Mouse (Mus musculus) telencephalon, adult 2 months (tissue): ENCODE results near the gene Psenen.

Experiments used
- DNase-seq: peaks from one replicate; pipeline ENCODE4 v3.0.0-alpha.2; 2011; ENCODE audit warnings: low read depth, low spot score

Gene Psenen

DNA sequence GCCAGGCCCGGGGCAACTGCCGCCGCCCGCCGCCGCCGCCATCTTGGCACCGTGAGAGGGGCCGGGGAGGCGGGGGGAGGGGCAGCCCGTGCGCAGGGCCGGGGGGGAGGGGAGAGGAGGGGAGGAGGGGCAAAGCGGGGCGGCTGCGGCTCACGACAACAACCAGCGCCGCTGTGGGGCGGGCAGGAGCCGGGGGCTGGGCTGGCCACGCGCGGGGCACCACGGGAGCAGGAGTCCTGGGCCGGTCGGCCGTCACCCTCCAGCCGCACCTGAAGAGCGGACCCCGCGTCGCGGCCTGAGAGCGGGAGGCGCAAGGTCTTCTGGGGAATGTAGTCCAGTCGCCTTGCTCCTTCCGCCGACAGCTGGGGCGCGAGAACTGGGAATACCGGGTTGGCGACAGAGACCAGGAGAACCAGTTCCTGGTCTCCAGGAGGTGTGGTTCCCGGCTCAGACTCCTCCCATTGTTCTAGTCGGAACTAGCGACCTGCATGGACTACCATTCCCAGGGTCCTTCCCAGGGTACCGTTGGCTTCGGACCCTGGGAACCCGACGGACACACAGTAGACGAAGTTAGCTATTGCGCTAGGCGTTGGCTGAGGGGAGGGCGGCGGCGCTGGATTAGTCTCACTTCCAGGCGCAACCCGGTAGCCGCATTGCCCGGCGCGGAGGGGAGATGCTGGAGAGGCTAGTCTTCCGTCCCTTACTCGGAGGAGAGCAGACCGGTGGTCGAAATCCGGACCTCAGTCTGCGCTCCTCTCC is 25.4 kb upstream of the Psenen start, which contains the start of gene Kmt2b:
Gene Kmt2b (minus strand): TSS at position 51 of the 759 bp plus-strand sequence.
- peak; percentile 97 for DNase-seq

- DNase-seq, result no peak
Observed at GRCm38 (mm10) chr7:30587842-30588667, 24.6 kb upstream of the Psenen start.

DNA sequence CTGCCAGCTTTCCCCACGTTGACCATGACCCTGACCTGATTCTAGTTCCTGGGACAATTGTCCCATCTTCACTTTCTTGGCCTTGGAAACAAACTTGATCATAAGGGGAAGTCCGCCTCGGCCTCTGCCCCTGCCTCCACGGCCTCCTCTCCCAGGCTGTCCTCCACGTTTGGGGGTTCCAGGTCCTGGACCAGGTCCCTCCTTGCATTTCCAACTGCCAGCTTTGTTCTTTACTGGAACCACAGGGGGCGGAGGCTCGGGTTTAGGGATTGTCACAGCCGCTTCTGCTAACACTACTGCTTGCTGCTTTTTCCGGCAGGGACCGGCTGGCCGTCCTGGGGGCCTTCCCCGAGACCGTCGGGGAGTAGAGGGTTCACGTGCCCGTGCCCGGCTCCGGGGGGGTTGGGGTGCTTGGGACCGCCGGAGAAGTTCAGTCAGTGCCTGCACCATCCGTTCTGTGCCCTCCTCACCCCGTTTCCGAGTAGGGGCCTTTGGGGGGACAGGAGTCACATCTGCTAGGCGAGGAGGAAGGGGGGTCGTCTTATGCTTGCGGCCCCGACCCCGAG is 23.1 kb upstream of the Psenen start:
- DNase-seq, result no peak

- no peak for DNase-seq
Observed at GRCm38 (mm10) chr7:30585170-30585569, 21.7 kb upstream of the Psenen start.

DNA sequence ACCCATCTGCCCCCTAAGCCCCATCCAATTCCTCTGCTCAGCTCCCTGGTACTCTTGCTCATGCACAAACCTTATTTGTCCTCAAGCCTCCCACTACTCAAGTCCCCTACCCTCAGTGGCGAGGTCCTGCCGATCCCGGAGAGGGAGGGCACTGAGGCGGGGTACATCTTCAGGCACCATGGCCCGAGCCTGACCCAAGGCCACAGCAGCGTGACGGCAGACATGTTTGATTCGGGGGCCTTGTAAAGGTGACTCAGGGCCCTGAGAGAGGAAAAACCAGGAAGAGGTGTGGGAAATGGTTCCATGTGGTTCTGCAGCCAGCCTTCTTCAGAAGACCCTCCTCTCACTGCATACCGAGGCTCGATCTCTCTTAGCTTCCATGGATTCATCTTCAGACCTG is 20.9 kb upstream of the Psenen start:
- DNase-seq, result no peak

DNA sequence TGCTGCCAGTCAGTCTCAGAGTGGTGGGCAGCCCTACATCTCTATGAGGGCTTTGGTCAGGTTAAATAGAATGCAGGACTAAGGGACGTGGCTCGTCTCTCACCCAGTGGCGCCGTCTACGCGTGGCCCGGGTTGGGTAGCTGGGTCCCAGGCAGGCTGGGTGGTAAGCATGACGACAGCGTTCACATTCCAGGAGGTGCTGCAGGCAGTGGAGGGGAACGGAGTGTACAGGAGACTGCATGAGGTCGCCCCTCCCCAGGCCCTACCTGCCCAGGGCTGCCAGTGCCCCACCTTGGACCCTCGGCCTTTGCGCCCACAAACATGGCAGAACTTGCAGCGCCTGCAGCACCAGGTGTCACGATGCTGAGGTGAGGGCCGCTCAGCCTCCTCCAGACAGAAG is 18.1 kb upstream of the Psenen start:
- DNase-seq, result no peak

DNA sequence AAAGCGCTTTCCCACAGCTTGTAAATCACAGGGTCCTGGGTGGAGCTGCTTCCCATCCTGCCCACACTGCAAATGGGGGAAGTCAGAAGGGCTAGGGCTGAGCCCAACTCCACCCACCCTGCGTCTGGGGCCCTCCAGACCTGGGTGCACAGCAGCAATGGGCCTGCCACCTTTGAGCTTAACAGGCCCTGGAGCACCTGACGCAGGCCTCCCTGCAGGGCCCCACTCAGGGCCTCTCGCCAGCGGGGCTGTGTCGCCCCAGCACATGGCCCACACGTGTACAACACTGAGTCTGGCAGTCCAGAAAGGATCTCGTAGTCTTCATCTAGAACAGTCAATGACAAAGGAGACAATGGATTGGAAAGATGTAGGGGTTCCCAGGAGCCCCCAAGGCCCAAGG is 16.5 kb upstream of the Psenen start:
- no peak for DNase-seq

DNA sequence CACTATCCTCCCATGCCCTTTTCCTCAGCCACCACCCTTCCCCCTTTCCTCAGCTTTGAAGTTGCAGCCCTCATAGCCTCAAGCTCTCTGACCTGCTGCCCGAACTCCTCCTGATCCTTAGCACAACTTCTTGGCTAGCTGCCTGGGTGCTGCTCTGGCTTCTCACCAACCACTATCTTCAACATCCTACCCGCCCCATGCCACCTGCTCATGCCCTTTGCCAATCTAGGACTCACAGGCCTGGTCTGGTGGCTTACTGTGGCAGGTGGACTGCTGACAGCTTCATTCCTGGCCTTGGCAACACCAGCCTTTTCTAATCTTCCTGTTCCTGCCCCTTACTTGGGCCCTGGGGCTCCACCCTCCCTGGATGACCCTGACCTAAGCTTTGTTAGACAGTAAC is 9.5 kb upstream of the Psenen start:
- no peak for DNase-seq

GRCm38 (mm10) chr7:30572389-30572788 is 9.0 kb upstream of the Psenen start:
- DNase-seq, result no peak

- DNase-seq, result no peak
Observed at GRCm38 (mm10) chr7:30567555-30567954, 4.1 kb upstream of the Psenen start.

DNA sequence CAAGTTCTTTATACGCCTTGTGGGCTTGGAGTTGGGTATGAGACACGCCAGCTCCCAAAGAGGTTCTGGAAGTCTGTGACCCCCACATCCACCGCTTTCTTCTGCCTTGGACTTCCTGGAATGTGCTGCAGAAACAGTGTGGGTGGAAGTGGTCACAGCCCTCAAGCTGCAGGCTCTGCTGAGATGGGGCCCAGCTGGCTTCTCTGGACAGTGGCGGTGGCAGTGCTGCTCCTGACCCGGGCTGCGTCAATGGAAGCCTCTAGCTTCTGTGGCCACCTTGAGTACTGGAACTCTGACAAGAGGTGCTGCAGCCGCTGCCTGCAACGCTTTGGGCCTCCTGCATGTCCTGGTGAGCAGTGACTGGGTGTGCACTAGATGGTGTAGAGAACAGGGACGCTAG is 2.6 kb upstream of the Psenen start:
- no peak for DNase-seq

DNA sequence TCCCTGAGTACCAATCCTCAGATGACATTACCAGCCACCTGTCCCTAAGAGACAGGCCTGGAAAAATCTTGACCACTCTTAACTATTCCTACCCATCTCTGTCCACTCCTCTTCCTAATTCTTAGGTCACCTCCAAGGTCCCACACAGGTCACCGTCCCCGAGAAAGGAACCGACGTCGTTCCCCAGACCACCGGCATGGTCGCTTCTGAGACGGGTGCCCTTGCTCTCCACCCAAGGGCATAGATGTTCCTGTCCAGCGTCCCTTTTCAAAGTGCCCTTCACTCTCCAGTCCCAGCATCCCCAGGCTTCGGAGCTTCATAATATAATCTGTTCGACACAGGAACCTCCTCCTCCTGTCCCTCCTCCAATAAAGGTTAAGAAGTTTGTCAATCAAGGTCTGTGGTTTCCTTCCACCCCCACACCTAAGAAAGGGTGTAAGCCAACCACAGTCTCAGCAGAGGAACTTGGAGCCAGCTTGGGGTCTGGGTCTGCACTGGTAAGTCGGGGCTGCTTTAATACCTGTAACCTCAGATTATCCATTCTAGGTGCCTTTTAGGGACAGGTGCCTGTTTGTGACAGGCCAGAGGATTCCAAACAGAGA is 1.6 kb upstream of the Psenen start, which contains the start of gene Igflr1:
Gene Igflr1 (plus strand): TSS at position 458 of the 602 bp plus-strand sequence.
- no peak for DNase-seq

GRCm38 (mm10) chr7:30563906-30564280 is 466 bp upstream of the Psenen start:
- no peak for DNase-seq

DNA sequence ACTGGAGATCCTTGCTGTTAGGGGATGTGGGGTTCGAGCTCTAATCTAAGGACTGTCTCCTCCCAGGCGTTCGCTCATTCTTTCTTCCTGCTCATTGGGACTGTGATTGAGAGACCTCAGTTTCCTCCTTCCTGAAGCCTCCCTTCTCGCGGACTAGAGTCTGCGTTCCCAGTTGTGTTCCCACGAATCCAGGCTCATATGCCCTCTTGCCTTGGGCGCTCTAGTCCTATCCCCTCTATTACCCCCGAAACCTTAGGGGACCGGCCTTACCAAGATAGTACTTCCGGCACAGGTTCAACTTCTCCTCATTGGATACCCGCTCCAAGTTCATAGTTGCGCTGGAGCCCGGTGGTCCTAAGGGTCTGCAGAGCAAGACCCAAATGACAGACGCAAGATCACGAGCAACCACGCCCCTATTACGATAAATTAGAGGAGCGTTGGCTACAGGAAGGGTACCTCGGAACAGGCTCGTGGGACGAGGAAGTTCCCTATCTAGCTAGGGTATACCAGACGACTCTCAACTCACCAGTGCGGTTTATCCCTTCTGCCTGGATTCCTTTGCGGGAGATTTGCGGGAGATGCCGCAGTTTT is 806 bp downstream of the Psenen start:
- DNase-seq, result no peak

- DNase-seq, result no peak
Observed at GRCm38 (mm10) chr7:30560296-30560695, 3.1 kb downstream of the Psenen start.

- peak; percentile 100 for DNase-seq
Observed at GRCm38 (mm10) chr7:30559443-30559954, 3.9 kb downstream of the Psenen start, which contains the start of gene Lin37. Gene Lin37, minus strand, starts transcription at chr7:30559838.

DNA sequence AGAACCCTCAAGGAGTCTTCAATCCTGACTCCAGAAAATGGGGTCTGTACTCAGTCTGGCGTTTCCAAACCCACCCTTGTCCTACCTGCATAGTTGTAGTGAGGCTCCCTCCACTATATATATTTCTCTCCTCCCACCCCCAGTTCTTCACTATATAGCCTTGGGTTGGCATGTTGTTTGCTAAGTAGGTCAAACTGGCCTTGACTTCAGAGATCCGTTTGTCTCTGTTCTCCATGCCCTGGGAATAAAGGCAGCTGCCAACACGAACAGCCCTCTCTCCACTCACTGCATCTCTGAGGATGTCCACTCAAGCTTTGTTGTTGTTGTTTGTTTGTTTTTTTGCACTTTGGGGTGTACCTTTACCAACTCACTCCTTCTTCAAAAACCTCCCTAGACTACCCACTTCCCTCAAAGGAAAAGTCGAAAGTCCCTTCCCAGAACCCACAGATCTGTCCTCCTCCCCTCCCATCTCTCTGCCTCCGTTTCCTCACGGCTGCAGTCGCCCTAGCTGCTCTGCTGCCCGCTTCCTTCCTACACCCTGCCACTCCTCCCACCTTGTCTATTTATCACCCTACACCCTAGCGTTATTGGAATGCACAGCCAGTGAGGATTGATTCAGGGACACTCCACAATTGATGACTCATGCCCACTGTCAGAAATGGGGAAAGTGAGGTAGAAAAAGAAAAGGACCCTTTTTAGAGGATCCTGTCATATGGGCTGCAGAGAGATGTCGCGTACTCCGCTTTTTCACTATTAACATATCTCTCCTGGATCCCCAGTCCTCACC is 4.6 kb downstream of the Psenen start:
- no peak for DNase-seq

DNA sequence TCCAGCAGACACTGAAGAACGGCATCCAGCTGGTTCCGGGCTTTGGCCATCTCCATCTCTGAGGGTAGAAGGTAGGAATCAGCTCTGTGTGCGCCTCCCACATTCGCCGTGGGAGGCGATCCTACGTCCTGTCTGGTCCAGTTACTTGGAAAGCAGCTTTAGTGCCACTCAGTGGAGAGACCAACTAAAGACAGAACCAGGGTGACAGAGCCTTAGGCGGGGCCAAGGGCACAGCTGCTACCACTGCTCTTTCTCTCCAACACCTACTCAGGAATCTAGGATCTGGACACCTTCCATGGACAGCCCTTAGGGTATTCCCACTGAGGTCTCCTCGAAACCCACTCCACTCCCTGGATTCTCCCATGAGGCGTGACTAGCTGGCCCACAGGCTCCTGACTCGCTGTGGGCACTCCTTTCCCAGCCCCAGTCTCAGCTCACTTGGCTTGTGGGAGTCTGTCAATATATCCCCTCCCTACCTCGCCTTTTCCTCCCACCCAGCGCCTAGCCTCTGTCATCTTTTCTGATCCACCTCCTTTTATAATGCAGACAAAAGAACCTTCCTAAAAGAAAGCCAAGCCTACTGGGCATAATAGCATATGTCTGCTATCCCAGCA is 5.4 kb downstream of the Psenen start:
- DNase-seq, result no peak

GRCm38 (mm10) chr7:30556894-30557536 is 6.4 kb downstream of the Psenen start:
- DNase-seq, result no peak
